ENCODE assay signal across 13 mouse cellular contexts in genomic region chr9:44070113-44070843, GRCm38 (mm10). TPM values are rescaled to one million over a fixed set of nuclear protein-coding genes. Genes with fewer than 3 reads are reported as not detected.
A peak's percentile ranks its signal among the peaks of the same experiment; 100 is the strongest.
DNase-seq lines count a peak whose midpoint lies in the region; ATAC-seq and TF ChIP-seq lines count a peak whose summit lies in the region.
"Had no signal": no experiment of that assay in that cellular context is flagged by ENCODE, and none has a peak within 500 bp of the region (broad histone marks: within the 10 kb centered on the region; RNA-seq: fewer than 3 reads in every experiment).

No protein-coding gene starts in this region.

- peak overlapping the region; percentile 77 for H3K9ac ChIP-seq in heart, embryonic 11.5 days (ENCODE audit: low read depth, low read length)
- H3K9ac ChIP-seq in intestine, postnatal 0 days (ENCODE audit: low read depth, low read length) = no peak overlapping the region

- no peaks in the 10 kb centered on the region for H3K9me3 ChIP-seq in heart, embryonic 11.5 days (replicated peaks; ENCODE audit: control insufficient read depth, low read length)
- H3K9me3 ChIP-seq in intestine, postnatal 0 days (ENCODE audit: control insufficient read depth) = no peaks in the 10 kb centered on the region
- H3K9me3 ChIP-seq: megakaryocyte, embryonic 14.5 days had no signal

- 37% methylated on average over 14 of the region's 14 CpGs for WGBS in heart, embryonic 11.5 days (ENCODE audit: insufficient replicate concordance)
- WGBS in intestine, postnatal 0 days = 72% methylated on average over 14 of the region's 14 CpGs
- WGBS in lung, adult 2 months = 68% methylated on average over 14 of the region's 14 CpGs

- H3K27me3 ChIP-seq in heart, embryonic 11.5 days (ENCODE audit: control insufficient read depth, insufficient read depth, low read length) = no peaks in the 10 kb centered on the region
- H3K27me3 ChIP-seq in testis, adult 2 months (ENCODE audit: control insufficient read depth, insufficient read depth, low read length) = no peaks in the 10 kb centered on the region
- no peaks in the 10 kb centered on the region for H3K27me3 ChIP-seq in intestine, postnatal 0 days (replicated peaks; ENCODE audit: control insufficient read depth, insufficient read depth, low read length)

- intact Hi-C loops in heart, postnatal 36 days (cut with DNase I) = no loop called here

- peaks cover 45% of the 10 kb centered on the region for H3K4me1 ChIP-seq in heart, embryonic 11.5 days (ENCODE audit: control insufficient read depth, insufficient read depth, low read length)
- peaks cover 9% of the 10 kb centered on the region for H3K4me1 ChIP-seq in testis, adult 2 months (ENCODE audit: control insufficient read depth, insufficient read depth, low read length)
- H3K4me1 ChIP-seq in intestine, postnatal 0 days (replicated peaks; ENCODE audit: control insufficient read depth, insufficient read depth, low read length) = no peaks in the 10 kb centered on the region
- H3K4me1 ChIP-seq in lung, adult 2 months (ENCODE audit: control insufficient read depth, insufficient read depth, low read length) = peaks cover 3% of the 10 kb centered on the region

- no peak for TF ChIP-seq CTCF in testis, adult 2 months (IDR thresholded peaks at IDR 0.05; ENCODE audit: control insufficient read depth, insufficient read depth, insufficient replicate concordance, low read depth, low read length)
- no peak for TF ChIP-seq CTCF in intestine, postnatal 0 days (IDR thresholded peaks at IDR 0.05; ENCODE audit: low read depth)
- no peak for TF ChIP-seq CTCF in lung, adult 2 months (IDR thresholded peaks at IDR 0.05; ENCODE audit: insufficient read depth, low read length)

- peak; percentile 25 for DNase-seq in cerebellum, adult 8-10 months
- no peak for DNase-seq in cerebellum, postnatal 4 days (ENCODE audit: low spot score in 2 of 2)
- no peak for DNase-seq in heart, postnatal 36 days
- DNase-seq in testis, postnatal 14 days (ENCODE audit: low spot score) = no peak
- no peak for DNase-seq in lung, adult 2 months
- DNase-seq: kidney, adult 18-20 months; liver; spleen, adult 18-20 months had no signal

- peak overlapping the region; percentile 59 for H3K4me2 ChIP-seq in heart, embryonic 11.5 days
- H3K4me2 ChIP-seq in intestine, postnatal 0 days (replicated peaks; ENCODE audit: low read depth) = no peak overlapping the region

- peak overlapping the region; percentile 44 for H3K4me3 ChIP-seq in heart, embryonic 11.5 days (ENCODE audit: low read depth, low read length)
- H3K4me3 ChIP-seq in testis, adult 2 months (ENCODE audit: control insufficient read depth, low read depth, low read length) = peak overlapping the region; percentile 66
- no peak overlapping the region for H3K4me3 ChIP-seq in intestine, postnatal 0 days (ENCODE audit: low read depth, low read length)
- H3K4me3 ChIP-seq in lung, adult 2 months (replicated peaks; ENCODE audit: extremely low read depth, low read depth, low read length) = no peak overlapping the region

- TF ChIP-seq POLR2A in testis, adult 2 months (IDR thresholded peaks at IDR 0.05; ENCODE audit: control insufficient read depth, low read depth, low read length) = no peak
- TF ChIP-seq POLR2A in lung, adult 2 months (IDR thresholded peaks at IDR 0.05; ENCODE audit: borderline replicate concordance, extremely low read depth, low read depth, low read length) = no peak

- H3K27ac ChIP-seq in heart, embryonic 11.5 days (ENCODE audit: low read depth, low read length) = peak overlapping the region; percentile 46; the same call in 1 of the 2 replicates
- H3K27ac ChIP-seq in testis, adult 2 months (ENCODE audit: control insufficient read depth, insufficient read depth, low read depth, low read length) = no peak overlapping the region
- H3K27ac ChIP-seq in intestine, postnatal 0 days (ENCODE audit: low read depth, low read length) = no peak overlapping the region

- ATAC-seq in heart, embryonic 11.5 days (replicated peaks; ENCODE audit: insufficient number of reproducible peaks, low FRiP score, low TSS enrichment) = no peak
- no peak for ATAC-seq in intestine, postnatal 0 days

- H3K36me3 ChIP-seq in heart, embryonic 11.5 days (ENCODE audit: control insufficient read depth, insufficient read depth, low read length) = no peaks in the 10 kb centered on the region
- H3K36me3 ChIP-seq in testis, adult 2 months (ENCODE audit: control insufficient read depth, insufficient read depth, low read length) = no peaks in the 10 kb centered on the region
- H3K36me3 ChIP-seq in intestine, postnatal 0 days (ENCODE audit: control insufficient read depth, insufficient read depth) = no peaks in the 10 kb centered on the region

RNA-seq across cellular contexts. Expression of gene Usp2, which starts 3.5 kb away (rescaled TPM):
- polyA plus RNA-seq in heart, embryonic 11.5 days (2014; fragmentation: Nextera tagmentation; extraction: Ambion mirVana) = 51.3 and 53.8 TPM in 2 replicates
- 100 to 1,000 TPM; 137 to 198 TPM for total RNA-seq in heart, postnatal 36 days (2021)
- 597 and 615 TPM in 2 replicates for polyA plus RNA-seq in testis, adult 2 months (2012; rRNA removed)
- 9.7 and 10.4 TPM in 2 replicates for polyA plus RNA-seq in intestine, postnatal 0 days (2015; fragmentation: Nextera tagmentation; extraction: Ambion mirVana)
- 5.7 and 9.2 TPM in 2 replicates for polyA plus RNA-seq in lung, adult 2 months (2012; rRNA removed)

RNA-seq across cellular contexts. Expression of gene Thy1, which starts 27.1 kb away (rescaled TPM):
- 0.86 and 0.90 TPM in 2 replicates for polyA plus RNA-seq in heart, embryonic 11.5 days (2014; fragmentation: Nextera tagmentation; extraction: Ambion mirVana)
- 10 to 100 TPM; 13.3 to 15.3 TPM for total RNA-seq in heart, postnatal 36 days (2021)
- 0.36 and 0.95 TPM in 2 replicates for polyA plus RNA-seq in testis, adult 2 months (2012; rRNA removed)
- 4.6 and 4.9 TPM in 2 replicates for polyA plus RNA-seq in intestine, postnatal 0 days (2015; fragmentation: Nextera tagmentation; extraction: Ambion mirVana)
- 22.0 and 34.3 TPM in 2 replicates for polyA plus RNA-seq in lung, adult 2 months (2012; rRNA removed)

RNA-seq across cellular contexts. Expression of gene Mfrp, which starts 31.3 kb away (rescaled TPM):
- 0.16 TPM in 1 of 2 replicates, not detected in the other for polyA plus RNA-seq in heart, embryonic 11.5 days (2014; fragmentation: Nextera tagmentation; extraction: Ambion mirVana)
- total RNA-seq in heart, postnatal 36 days (2021) = not detected
- polyA plus RNA-seq in testis, adult 2 months (2012; rRNA removed) = 1.4 and 3.4 TPM in 2 replicates
- polyA plus RNA-seq in intestine, postnatal 0 days (2015; fragmentation: Nextera tagmentation; extraction: Ambion mirVana) = 0.05 TPM in 1 of 2 replicates, not detected in the other
- 0.25 and 0.34 TPM in 2 replicates for polyA plus RNA-seq in lung, adult 2 months (2012; rRNA removed)
- total RNA-seq: heart, adult 18-20 months had no signal

RNA-seq across cellular contexts. Expression of gene C1qtnf5, which starts 36.8 kb away (rescaled TPM):
- 0.43 and 1.2 TPM in 2 replicates for polyA plus RNA-seq in heart, embryonic 11.5 days (2014; fragmentation: Nextera tagmentation; extraction: Ambion mirVana)
- total RNA-seq in heart, postnatal 36 days (2021) = 1 to 10 TPM; 8.4 to 8.9 TPM
- polyA plus RNA-seq in testis, adult 2 months (2012; rRNA removed) = 2.0 and 3.1 TPM in 2 replicates
- polyA plus RNA-seq in intestine, postnatal 0 days (2015; fragmentation: Nextera tagmentation; extraction: Ambion mirVana) = 5.4 and 6.0 TPM in 2 replicates
- polyA plus RNA-seq in lung, adult 2 months (2012; rRNA removed) = 29.0 and 31.0 TPM in 2 replicates

RNA-seq across cellular contexts. Expression of gene Gm49380, which starts 43.0 kb away (rescaled TPM):
- 0.28 TPM in 1 of 2 replicates, not detected in the other for polyA plus RNA-seq in heart, embryonic 11.5 days (2014; fragmentation: Nextera tagmentation; extraction: Ambion mirVana)
- under 1 TPM in 1 of 2 experiments, not detected in 1; 0.14 TPM for total RNA-seq in heart, postnatal 36 days (2021)
- polyA plus RNA-seq in testis, adult 2 months (2012; rRNA removed) = 1.2 and 1.6 TPM in 2 replicates
- polyA plus RNA-seq in intestine, postnatal 0 days (2015; fragmentation: Nextera tagmentation; extraction: Ambion mirVana) = 0.05 TPM in 1 of 2 replicates, not detected in the other
- polyA plus RNA-seq in lung, adult 2 months (2012; rRNA removed) = 0.27 TPM in 1 of 2 replicates, not detected in the other

Comparison
In these comparisons a context has a peak if more than half of its experiments do, and no peak if none do; other contexts are left out.
1. H3K4me3 ChIP-seq: peak in heart, embryonic 11.5 days (single experiment) and testis, adult 2 months (single experiment); none in intestine, postnatal 0 days (single experiment) and lung, adult 2 months (single experiment).
2. RNA of gene Usp2, which starts 3.5 kb away (polyA plus RNA-seq): 597 to 615 TPM in testis, adult 2 months; 51.3 to 53.8 TPM in heart, embryonic 11.5 days, 9.7 to 10.4 TPM in intestine, postnatal 0 days and 5.7 to 9.2 TPM in lung, adult 2 months; every median in the first group is over 10 times any median in the second.